Mouse (Mus musculus) colon, adult 2 months (tissue): Measurements from ENCODE around the gene Gm6614. TPM values are rescaled to one million over a fixed set of nuclear protein-coding genes. Genes with fewer than 3 reads are reported as not detected.

Experiments
- polyA plus RNA-seq: library from polyadenylated mRNA; depleted of rRNA; stranded (reverse); fragments of >200 nt; gene quantifications from 2 replicates; pipeline ENCODE4 v1.2.3, GENCODE M21; 2012; rRNA removed

The Gm6614 gene
- not detected in 2 replicates for polyA plus RNA-seq

GRCm38 (mm10) chr6:142011364-142011955, at the start of gene Gm6614:
TSS of gene Gm6614 (minus strand) at chr6:142011414.

GRCm38 (mm10) chr6:141946862-141947261, 64.4 kb downstream of the Gm6614 start, which contains the start of gene Slco1a1:
TSS of gene Slco1a1 (minus strand) at chr6:141946962.

Other genes starting within 250 kb of the Gm6614 start
- not detected in 2 replicates for gene Gm5724, start 237.6 kb downstream of the Gm6614 start, polyA plus RNA-seq
- gene Slco1a4, start 155.2 kb downstream of the Gm6614 start, polyA plus RNA-seq = not detected in 2 replicates
- not detected in 2 replicates for gene Slco1a1, start 64.5 kb downstream of the Gm6614 start, polyA plus RNA-seq
- not detected in 2 replicates for gene Slco1a6, start 197.1 kb upstream of the Gm6614 start, polyA plus RNA-seq